Mouse (Mus musculus) embryonic fibroblast, embryonic 13.5 days (primary cell): ENCODE measurements around the gene Gjb2.

Source experiments
- CTCF ChIP-seq: IDR thresholded peaks from 2 replicates; pipeline ENCODE4 v1.5.1; 2011; ENCODE audit warnings: mild to moderate bottlenecking, control low read depth, low read length, moderate library complexity, borderline replicate concordance; ENCODE audit not compliant: insufficient read depth
- POLR2A ChIP-seq: IDR thresholded peaks from 2 replicates; pipeline ENCODE4 v1.6.1; 2011; ENCODE audit warnings: low read depth, mild to moderate bottlenecking, control low read depth, low read length, moderate library complexity

GRCm38 (mm10) chr14:57052713-57053112 is 51.8 kb downstream of the Gjb2 start:
- no peak for TF ChIP-seq CTCF
- TF ChIP-seq POLR2A = no peak
